Mouse (Mus musculus) small intestine, adult 2 months (tissue): Measurements from ENCODE around the gene Ano1. TPM values are rescaled to one million over a fixed set of nuclear protein-coding genes. Genes with fewer than 3 reads are reported as not detected.

Experiments
- H3K27ac ChIP-seq: fragments of 200-500 bp; 2 replicates; pipeline ENCODE4 v1.5.1; 2012; ENCODE audit warnings: low read depth, low read length, control low read depth, inconsistent platforms; ENCODE audit not compliant: insufficient read depth
- H3K27me3 ChIP-seq: fragments of 200-500 bp; 2 replicates; pipeline ENCODE4 v1.6.1; 2012; ENCODE audit warnings: mild to moderate bottlenecking, moderate library complexity, low read length, inconsistent platforms; ENCODE audit not compliant: control insufficient read depth, insufficient read depth
- H3K36me3 ChIP-seq: fragments of 200-500 bp; 2 replicates; pipeline ENCODE4 v1.6.1; 2012; ENCODE audit warnings: mild to moderate bottlenecking, low read length, control low read depth, inconsistent platforms; ENCODE audit not compliant: control insufficient read depth, insufficient read depth
- H3K4me1 ChIP-seq: fragments of 200-500 bp; 2 replicates; pipeline ENCODE4 v1.6.1; 2012; ENCODE audit warnings: low read length, inconsistent platforms, mixed read lengths; ENCODE audit not compliant: control insufficient read depth, insufficient read depth, insufficient read length
- H3K4me3 ChIP-seq: fragments of 200-500 bp; 2 replicates; pipeline ENCODE4 v1.5.1; 2012; ENCODE audit warnings: low read depth, mild to moderate bottlenecking, control low read depth, inconsistent platforms, low read length, moderate library complexity
- CTCF ChIP-seq: fragments of 200-500 bp; IDR thresholded peaks from 2 replicates; pipeline ENCODE4 v1.5.1; 2012; ENCODE audit warnings: low read depth, mild to moderate bottlenecking, control low read depth, inconsistent platforms, low read length, moderate library complexity, mixed read lengths; ENCODE audit not compliant: insufficient replicate concordance, insufficient read length; ENCODE audit errors: extremely low read depth
- POLR2A ChIP-seq: fragments of 200-500 bp; IDR thresholded peaks from 2 replicates; pipeline ENCODE4 v1.6.1; 2012; ENCODE audit warnings: low read depth, mild to moderate bottlenecking, control low read depth, inconsistent platforms, low read length, moderate library complexity
- WGBS: fragments of 180-500 bp; shearing (Covaris S2); methylation state at CpG from one replicate; pipeline ENCODE4 v1.1.7; 2018; 5-methylcytosine and 5-hydroxymethylcytosine counted together
- polyA plus RNA-seq: library from polyadenylated mRNA; depleted of rRNA; stranded (reverse); fragments of >200 nt; gene quantifications from 2 replicates; pipeline ENCODE4 v1.2.3, GENCODE M21; 2012

Gene Ano1
- polyA plus RNA-seq, 1 experiment, result 8.9 TPM

GRCm38 (mm10) chr7:144563456-144564155 lies 188.2 kb downstream of the Ano1 start:
- H3K27ac ChIP-seq, result no peak overlapping the region
- no peaks in the 10 kb centered on the region for H3K36me3 ChIP-seq
- H3K4me1 ChIP-seq, result peaks cover 5% of the 10 kb centered on the region; the same call in 1 of the 2 replicates
- H3K4me3 ChIP-seq, result no peak overlapping the region
- H3K27me3 ChIP-seq, result no peaks in the 10 kb centered on the region
- TF ChIP-seq POLR2A (no peak), CTCF (no peak)
- WGBS, result 48% methylated on average over 9 of the region's 9 CpGs

GRCm38 (mm10) chr7:144562016-144562415 lies 189.8 kb downstream of the Ano1 start:
- H3K27ac ChIP-seq, result no peak overlapping the region
- no peak for TF ChIP-seq POLR2A
- TF ChIP-seq CTCF, result no peak
- peaks cover 4% of the 10 kb centered on the region; the same call in 1 of the 2 replicates for H3K4me1 ChIP-seq
- WGBS, result 54% methylated on average over 3 of the region's 3 CpGs
- no peaks in the 10 kb centered on the region for H3K36me3 ChIP-seq
- H3K4me3 ChIP-seq, result no peak overlapping the region
- H3K27me3 ChIP-seq, result no peaks in the 10 kb centered on the region

- WGBS, result 85% methylated on average over 4 of the region's 4 CpGs
- Histone ChIP-seq H3K36me3 (no peaks in the 10 kb centered on the region), H3K27ac (no peak overlapping the region), H3K4me3 (no peak overlapping the region), H3K27me3 (no peaks in the 10 kb centered on the region), H3K4me1 (no peaks in the 10 kb centered on the region)
- TF ChIP-seq CTCF, result no peak
- no peak for TF ChIP-seq POLR2A
These were observed 191.2 kb downstream of the Ano1 start for GRCm38 (mm10) chr7:144560594-144560993.

GRCm38 (mm10) chr7:144558552-144558951 lies 193.2 kb downstream of the Ano1 start:
- TF ChIP-seq CTCF, result no peak
- TF ChIP-seq POLR2A, result no peak
- no peaks in the 10 kb centered on the region for H3K36me3 ChIP-seq
- 62% methylated on average over 6 of the region's 6 CpGs for WGBS

GRCm38 (mm10) chr7:144554123-144554472 lies 197.7 kb downstream of the Ano1 start:
- H3K4me3 ChIP-seq, result peak overlapping the region; percentile 90
- H3K36me3 ChIP-seq, result peaks cover 9% of the 10 kb centered on the region; the same call in 1 of the 2 replicates
- TF ChIP-seq CTCF, result no peak
- no peak for TF ChIP-seq POLR2A
- H3K27ac ChIP-seq, result peak overlapping the region; percentile 49; the same call in 1 of the 2 replicates
- H3K4me1 ChIP-seq, result peaks cover 6% of the 10 kb centered on the region; the same call in 1 of the 2 replicates
- 15% methylated on average over 8 of the region's 8 CpGs for WGBS
- no peaks in the 10 kb centered on the region for H3K27me3 ChIP-seq

More at GRCm38 (mm10) chr7:144558552-144558951, 193.2 kb downstream of the Ano1 start:
- no peak overlapping the region for H3K27ac ChIP-seq
- H3K4me1 ChIP-seq, result no peaks in the 10 kb centered on the region
- no peak overlapping the region for H3K4me3 ChIP-seq
- no peaks in the 10 kb centered on the region for H3K27me3 ChIP-seq

GRCm38 (mm10) chr7:144553237-144554122 lies 198.3 kb downstream of the Ano1 start, which contains the start of gene Ppfia1:
Gene Ppfia1 (minus strand): TSS chr7:144553729.
- H3K36me3 ChIP-seq, result peaks cover 12% of the 10 kb centered on the region
- H3K27ac ChIP-seq, result peak within 1 kb of the TSS; percentile 49; the same call in 1 of the 2 replicates
- TF ChIP-seq CTCF (no peak), POLR2A (peak; percentile 86; the same call in 1 of the 2 replicates)
- H3K4me1 ChIP-seq, result peaks cover 6% of the 10 kb centered on the region; the same call in 1 of the 2 replicates
- H3K4me3 ChIP-seq, result peak within 1 kb of the TSS; percentile 90
- under 1% methylated on average over 97 of the region's 97 CpGs for WGBS
- no peaks in the 10 kb centered on the region for H3K27me3 ChIP-seq
